ENCODE assay signal across 36 mouse cellular contexts in genomic region chr5:143101626-143102025, GRCm38 (mm10). TPM values are rescaled to one million over a fixed set of nuclear protein-coding genes. Genes with fewer than 3 reads are reported as not detected.
DNase-seq lines count a peak whose midpoint lies in the region; ATAC-seq and TF ChIP-seq lines count a peak whose summit lies in the region.
"Had no signal": no experiment of that assay in that cellular context is flagged by ENCODE, and none has a peak within 500 bp of the region (broad histone marks: within the 10 kb centered on the region; RNA-seq: fewer than 3 reads in every experiment).

No protein-coding gene starts in this region.

- ATAC-seq in liver, embryonic 11.5 days (replicated peaks; ENCODE audit: low FRiP score), result no peak
- ATAC-seq in liver, postnatal 0 days, result no peak
- no peak for ATAC-seq in liver, embryonic 14.5 days (ENCODE audit: insufficient read depth)
- ATAC-seq in hindbrain, embryonic 16.5 days, result no peak
- ATAC-seq: activated CD4-positive, CD25-positive, alpha-beta regulatory T cell, adult 4 months; CD4-positive, CD25-positive, alpha-beta regulatory T cell, adult 4 months; forebrain, embryonic 13.5 days; forebrain, embryonic 16.5 days; hindbrain, postnatal 0 days; inflammation-experienced regulatory T-cells, adult 6 months; intestine, embryonic 16.5 days had no signal

- H3K36me3 ChIP-seq in liver, embryonic 11.5 days (ENCODE audit: control insufficient read depth, insufficient read depth, low read length), result no peaks in the 10 kb centered on the region
- peaks cover 5% of the 10 kb centered on the region; the same call in 1 of the 2 replicates for H3K36me3 ChIP-seq in liver, postnatal 0 days (replicated peaks; ENCODE audit: insufficient read depth, low read length)
- no peaks in the 10 kb centered on the region for H3K36me3 ChIP-seq in liver, embryonic 14.5 days (replicated peaks; ENCODE audit: control insufficient read depth, insufficient read depth, low read depth)
- no peaks in the 10 kb centered on the region for H3K36me3 ChIP-seq in hindbrain, embryonic 16.5 days (ENCODE audit: control insufficient read depth, insufficient read depth, low read length)
- H3K36me3 ChIP-seq: hindbrain, embryonic 13.5 days had no signal

- H3K27me3 ChIP-seq in liver, embryonic 11.5 days (replicated peaks; ENCODE audit: control insufficient read depth, insufficient read depth, low read length), result no peaks in the 10 kb centered on the region
- H3K27me3 ChIP-seq in liver, postnatal 0 days (ENCODE audit: insufficient read depth, low read length), result no peaks in the 10 kb centered on the region
- no peaks in the 10 kb centered on the region for H3K27me3 ChIP-seq in liver, embryonic 14.5 days (ENCODE audit: control insufficient read depth, insufficient read depth, low read length)
- no peaks in the 10 kb centered on the region for H3K27me3 ChIP-seq in hindbrain, embryonic 16.5 days (replicated peaks; ENCODE audit: control insufficient read depth, insufficient read depth, low read length)
- H3K27me3 ChIP-seq: embryonic facial prominence, embryonic 13.5 days; forebrain, embryonic 13.5 days; heart, embryonic 13.5 days; hindbrain, embryonic 13.5 days had no signal

- WGBS in liver, embryonic 11.5 days, result 94% methylated on average over 1 of the region's 1 CpGs
- WGBS in liver, postnatal 0 days (ENCODE audit: insufficient replicate concordance), result 80% methylated on average over 1 of the region's 1 CpGs
- 85% methylated on average over 1 of the region's 1 CpGs for WGBS in bone marrow, adult 2 months
- WGBS in liver, embryonic 14.5 days (ENCODE audit: insufficient replicate concordance), result 84% methylated on average over 1 of the region's 1 CpGs
- 86% methylated on average over 1 of the region's 1 CpGs for WGBS in hindbrain, embryonic 16.5 days

- peaks cover 11% of the 10 kb centered on the region for H3K4me1 ChIP-seq in liver, embryonic 11.5 days (replicated peaks; ENCODE audit: control insufficient read depth, insufficient read depth, low read length)
- peaks cover 8% of the 10 kb centered on the region for H3K4me1 ChIP-seq in liver, postnatal 0 days (ENCODE audit: insufficient read depth)
- peaks cover 3% of the 10 kb centered on the region for H3K4me1 ChIP-seq in bone marrow, adult 2 months (ENCODE audit: control insufficient read depth, insufficient read depth, low read length)
- peaks cover 8 to 25% of the 10 kb centered on the region in 2 experiments; a peak in 3 of 4 replicates for H3K4me1 ChIP-seq in liver, embryonic 14.5 days (replicated peaks; ENCODE audit: control insufficient read depth in 2 of 2, insufficient read depth in 2 of 2, low read length in 1 of 2)
- H3K4me1 ChIP-seq in hindbrain, embryonic 16.5 days (ENCODE audit: control insufficient read depth, insufficient read depth, low read depth, low read length), result no peaks in the 10 kb centered on the region
- H3K4me1 ChIP-seq: hindbrain, embryonic 10.5 days had no signal

- H3K9me3 ChIP-seq in liver, embryonic 11.5 days (ENCODE audit: control insufficient read depth, low read length), result no peaks in the 10 kb centered on the region
- no peaks in the 10 kb centered on the region for H3K9me3 ChIP-seq in liver, postnatal 0 days (ENCODE audit: low read length)
- H3K9me3 ChIP-seq in liver, embryonic 14.5 days (ENCODE audit: control insufficient read depth, low read length), result no peaks in the 10 kb centered on the region
- H3K9me3 ChIP-seq in hindbrain, embryonic 16.5 days (ENCODE audit: control insufficient read depth, low read length), result no peaks in the 10 kb centered on the region
- H3K9me3 ChIP-seq: embryonic facial prominence, embryonic 10.5 days; embryonic facial prominence, embryonic 13.5 days; forebrain, embryonic 10.5 days; forebrain, embryonic 13.5 days; heart, embryonic 13.5 days; hindbrain, embryonic 10.5 days; hindbrain, embryonic 13.5 days had no signal

- TF ChIP-seq POLR2A in bone marrow, adult 2 months (IDR thresholded peaks at IDR 0.05; ENCODE audit: borderline replicate concordance, control insufficient read depth, low read depth, low read length), result no peak

- no peak overlapping the region for H3K9ac ChIP-seq in liver, embryonic 11.5 days (ENCODE audit: low read depth, low read length)
- no peak overlapping the region for H3K9ac ChIP-seq in liver, postnatal 0 days (replicated peaks)
- H3K9ac ChIP-seq in liver, embryonic 14.5 days (replicated peaks), result no peak overlapping the region
- no peak overlapping the region for H3K9ac ChIP-seq in hindbrain, embryonic 16.5 days (ENCODE audit: low read depth, low read length)
- H3K9ac ChIP-seq: embryonic facial prominence, embryonic 13.5 days; forebrain, embryonic 13.5 days; heart, embryonic 13.5 days; hindbrain, embryonic 13.5 days had no signal

- no peak overlapping the region for H3K27ac ChIP-seq in liver, embryonic 11.5 days (ENCODE audit: low read depth, low read length)
- no peak overlapping the region for H3K27ac ChIP-seq in liver, postnatal 0 days (ENCODE audit: low read depth)
- 0 out of 2 replicates have a peak overlapping the region, but pooled peaks have one; percentile 39 for H3K27ac ChIP-seq in bone marrow, adult 2 months (ENCODE audit: control insufficient read depth, insufficient read depth, low read depth, low read length, poor library complexity)
- H3K27ac ChIP-seq in liver, embryonic 14.5 days, result no peak overlapping the region
- no peak overlapping the region for H3K27ac ChIP-seq in hindbrain, embryonic 16.5 days (ENCODE audit: low read depth, low read length)
- H3K27ac ChIP-seq: embryonic facial prominence, embryonic 10.5 days; embryonic facial prominence, embryonic 13.5 days; forebrain, embryonic 10.5 days; forebrain, embryonic 13.5 days; heart, embryonic 13.5 days; hindbrain, embryonic 10.5 days; hindbrain, postnatal 0 days had no signal

- no peak for TF ChIP-seq EP300 in liver, postnatal 0 days (IDR thresholded peaks at IDR 0.05; ENCODE audit: low read depth)
- TF ChIP-seq EP300 in liver, embryonic 14.5 days (IDR thresholded peaks at IDR 0.05; ENCODE audit: low read depth), result no peak

- H3K4me2 ChIP-seq in liver, embryonic 11.5 days, result peak overlapping the region; percentile 4; the same call in 1 of the 2 replicates
- no peak overlapping the region for H3K4me2 ChIP-seq in liver, postnatal 0 days (ENCODE audit: low read depth, low read length)
- H3K4me2 ChIP-seq in liver, embryonic 14.5 days (ENCODE audit: low read depth), result peak overlapping the region; percentile 31
- no peak overlapping the region for H3K4me2 ChIP-seq in hindbrain, embryonic 16.5 days (ENCODE audit: low read length)
- H3K4me2 ChIP-seq: embryonic facial prominence, embryonic 13.5 days; forebrain, embryonic 13.5 days; heart, embryonic 13.5 days; hindbrain, embryonic 13.5 days had no signal

- no peak for DNase-seq in liver, embryonic 11.5 days (ENCODE audit: low spot score)
- no peak for DNase-seq in liver, postnatal 0 days
- DNase-seq in liver, embryonic 14.5 days (ENCODE audit: low read depth in 3 of 3, low spot score in 3 of 3), result no peak
- no peak for DNase-seq in gastrocnemius, postnatal 4 days (ENCODE audit: low spot score in 2 of 2)
- DNase-seq: adrenal gland, postnatal 10 days; adrenal gland, postnatal 36 days; cerebellum, adult 11 months; cerebellum, adult 8-10 months; cerebellum, postnatal 10 days; cerebellum, postnatal 36 days; embryo, embryonic 11 days; gastrocnemius, postnatal 10 days; gastrocnemius, postnatal 36 days; heart, adult 18-20 months; heart, postnatal 36 days had no signal

- H3K4me3 ChIP-seq in liver, embryonic 11.5 days (ENCODE audit: low read depth, low read length), result no peak overlapping the region
- H3K4me3 ChIP-seq in liver, postnatal 0 days (ENCODE audit: low read depth, low read length), result no peak overlapping the region
- H3K4me3 ChIP-seq in bone marrow, adult 2 months (replicated peaks; ENCODE audit: control insufficient read depth, low read depth, low read length), result no peak overlapping the region
- H3K4me3 ChIP-seq in liver, embryonic 14.5 days (ENCODE audit: insufficient read depth in 1 of 2, low read depth in 2 of 2, low read length in 2 of 2), result no peak overlapping the region
- H3K4me3 ChIP-seq in hindbrain, embryonic 16.5 days (ENCODE audit: low read length), result no peak overlapping the region
- H3K4me3 ChIP-seq: embryonic facial prominence, embryonic 10.5 days; embryonic facial prominence, embryonic 13.5 days; erythroblast, embryonic 14.5 days; forebrain, embryonic 10.5 days; forebrain, embryonic 13.5 days; heart, embryonic 13.5 days; hindbrain, embryonic 10.5 days; hindbrain, embryonic 13.5 days had no signal

- TF ChIP-seq CTCF in liver, postnatal 0 days (IDR thresholded peaks at IDR 0.05; ENCODE audit: low read depth), result no peak
- no peak for TF ChIP-seq CTCF in bone marrow, adult 2 months (IDR thresholded peaks at IDR 0.05; ENCODE audit: control insufficient read depth, insufficient read depth, low read length)
- no peak for TF ChIP-seq CTCF in liver, embryonic 14.5 days (IDR thresholded peaks at IDR 0.05; ENCODE audit: low read depth)

RNA-seq across cellular contexts. Expression of gene Rnf216, which starts 11.2 kb away (rescaled TPM):
- 28.7 and 34.7 TPM in 2 replicates for polyA plus RNA-seq in liver, embryonic 11.5 days (2014; fragmentation: Nextera tagmentation; extraction: Ambion mirVana)
- polyA plus RNA-seq in liver, postnatal 0 days (2015; fragmentation: Nextera tagmentation; extraction: Ambion mirVana), result 8.4 and 10.5 TPM in 2 replicates
- polyA plus RNA-seq in bone marrow, adult 2 months (2011; ENCODE audit: insufficient read depth, insufficient read length, low replicate concordance, missing spikeins), result 17.5 and 28.5 TPM in 2 replicates
- 8.7 and 9.7 TPM in 2 replicates for polyA plus RNA-seq in liver, embryonic 14.5 days (2012; rRNA removed)
- 10.8 and 12.3 TPM in 2 replicates for polyA plus RNA-seq in liver, embryonic 14.5 days (2014; fragmentation: Nextera tagmentation; extraction: Ambion mirVana)
- 10 to 100 TPM; 34.0 to 39.8 TPM for total RNA-seq in gastrocnemius, postnatal 4 days (2021)
- 27.2 and 31.0 TPM in 2 replicates for polyA plus RNA-seq in hindbrain, embryonic 16.5 days (2015; fragmentation: Nextera tagmentation; extraction: Ambion mirVana)

RNA-seq across cellular contexts. Expression of gene Olfr718-ps1, which starts 45.8 kb away (rescaled TPM):
- polyA plus RNA-seq in liver, embryonic 11.5 days (2014; fragmentation: Nextera tagmentation; extraction: Ambion mirVana), result not detected in 2 replicates
- 0.11 TPM in 1 of 2 replicates, not detected in the other for polyA plus RNA-seq in liver, postnatal 0 days (2015; fragmentation: Nextera tagmentation; extraction: Ambion mirVana)
- not detected in 2 replicates for polyA plus RNA-seq in bone marrow, adult 2 months (2011; ENCODE audit: insufficient read depth, insufficient read length, low replicate concordance, missing spikeins)
- polyA plus RNA-seq in liver, embryonic 14.5 days (2012; rRNA removed), result not detected in 2 replicates
- not detected in 2 replicates for polyA plus RNA-seq in liver, embryonic 14.5 days (2014; fragmentation: Nextera tagmentation; extraction: Ambion mirVana)
- total RNA-seq in gastrocnemius, postnatal 4 days (2021), result under 1 TPM in 1 of 2 experiments, not detected in 1; 0.05 TPM
- 0.02 TPM in 1 of 2 replicates, not detected in the other for polyA plus RNA-seq in hindbrain, embryonic 16.5 days (2015; fragmentation: Nextera tagmentation; extraction: Ambion mirVana)
- total RNA-seq: gastrocnemius, adult 18-20 months; gastrocnemius, postnatal 10 days; gastrocnemius, postnatal 36 days; heart, adult 18-20 months; heart, postnatal 36 days; hindbrain, postnatal 0 days; MEL had no signal
- polyA plus RNA-seq: activated CD4-positive, CD25-positive, alpha-beta regulatory T cell, adult 4 months; C2C12; cortical plate, adult 2 months; embryonic facial prominence, embryonic 10.5 days; erythroblast, embryonic 14.5 days; forebrain, embryonic 10.5 days; forebrain, embryonic 13.5 days; forebrain, embryonic 16.5 days; heart, embryonic 13.5 days; heart, embryonic 16.5 days; hindbrain, postnatal 0 days; intestine, embryonic 16.5 days had no signal

Comparison
In these comparisons a context has a peak if more than half of its experiments do, and no peak if none do; other contexts are left out.
1. H3K4me2 ChIP-seq: peak in liver, embryonic 11.5 days (single experiment) and liver, embryonic 14.5 days (single experiment); none in liver, postnatal 0 days (single experiment) and hindbrain, embryonic 16.5 days (single experiment).